Mouse (Mus musculus) B cell, adult 2 months (primary cell): ENCODE measurements around the gene Hrh3.
A peak's percentile ranks its signal among the peaks of the same experiment; 100 is the strongest.

Source experiments
- DNase-seq, 2 experiments: peaks; one replicate each; pipeline ENCODE4 v3.0.0; 2022

Gene Hrh3

DNA sequence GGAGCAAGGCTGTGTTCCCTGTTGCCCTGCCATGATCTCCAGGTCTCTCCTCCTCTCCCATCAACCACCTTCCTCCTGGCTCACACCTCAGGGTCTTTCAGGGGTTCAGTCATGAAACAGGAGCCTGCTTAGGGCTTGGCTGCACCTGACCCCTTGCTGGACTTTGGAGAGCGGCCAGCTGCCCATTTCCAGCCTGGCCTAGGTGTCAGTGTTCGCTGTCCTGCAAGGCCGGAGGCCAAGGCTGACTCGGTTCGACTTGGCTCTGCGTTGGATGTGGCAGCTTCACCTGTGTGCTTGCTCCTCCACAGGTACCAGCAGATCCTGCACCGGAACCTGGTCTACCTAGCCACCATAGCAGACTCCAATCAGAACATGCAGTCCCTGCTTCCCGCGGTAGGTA, 51.3 kb downstream of the Hrh3 start:
- DNase-seq: no peak

DNA sequence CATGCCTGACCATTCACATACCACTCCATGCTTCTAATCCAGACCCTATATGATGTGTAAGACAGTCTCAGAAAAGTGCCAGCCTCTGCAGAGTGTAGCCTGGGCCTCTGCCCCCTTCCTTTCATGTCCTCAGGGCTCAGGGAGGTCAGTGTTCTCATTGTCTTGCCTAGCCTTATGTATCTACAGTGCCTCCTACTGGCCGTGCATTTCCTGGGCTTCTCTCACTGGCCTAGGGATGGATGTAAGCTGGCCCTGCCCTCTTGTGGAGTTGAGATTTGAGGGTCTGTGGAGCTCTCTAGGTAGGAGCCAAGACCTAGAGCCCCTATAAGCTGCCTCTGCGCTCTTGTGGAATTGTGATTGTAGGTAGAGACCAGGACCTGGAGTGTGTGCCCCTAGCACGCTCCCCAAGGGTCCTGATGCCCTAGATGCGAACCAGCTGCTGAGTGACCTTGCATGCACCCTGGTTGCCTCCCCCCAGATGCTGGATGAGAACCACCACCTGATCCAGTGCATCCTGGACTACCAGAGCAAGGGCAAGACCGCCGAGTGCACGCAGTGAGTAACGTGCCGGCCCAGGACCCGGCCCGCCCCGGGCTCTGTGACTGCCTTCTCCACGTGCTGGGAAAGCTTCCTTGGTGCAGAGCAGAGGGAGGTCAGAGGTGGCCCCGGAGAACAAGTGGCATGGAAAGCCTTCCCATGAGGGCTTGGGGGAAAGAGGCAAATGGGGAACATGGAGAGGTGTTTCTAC, 52.1 kb downstream of the Hrh3 start:
- DNase-seq: peak; percentile 43 to 47

DNA sequence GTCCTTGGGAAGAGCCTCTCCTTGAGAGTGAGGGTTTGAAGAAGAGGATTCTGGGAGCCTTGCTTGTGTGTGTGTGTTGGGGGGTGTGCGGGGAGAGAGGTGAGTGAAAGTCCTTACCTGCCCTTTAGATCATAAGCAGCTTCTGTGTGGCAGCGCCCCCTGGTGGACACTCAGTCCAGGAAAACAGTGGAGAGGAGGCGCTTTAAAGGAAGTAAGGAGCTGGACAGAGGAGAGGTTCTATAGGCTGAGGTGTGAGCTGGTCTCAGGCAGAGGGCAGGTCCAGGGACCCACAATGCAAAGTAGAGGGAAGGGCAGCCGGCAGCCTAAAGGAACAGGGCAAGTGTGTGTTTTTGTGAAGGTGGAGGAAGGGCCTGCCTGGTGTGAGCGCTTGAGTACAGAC, 53.3 kb downstream of the Hrh3 start:
- DNase-seq: peak; percentile 92
